Mouse (Mus musculus): ENCODE measurements around the gene Klk4. TPM values are rescaled to one million over a fixed set of nuclear protein-coding genes. Genes with fewer than 3 reads are reported as not detected.

Klk4 gene
- total and polyA plus RNA-seq, 3 experiments, result not detected

- Histone ChIP-seq H3K9me3 (replicated peaks; ENCODE audit: low read length) (no peaks in the 10 kb centered on the region), H3K27ac (ENCODE audit: insufficient read depth, low read depth) (no peak overlapping the region), H3K79me2 (replicated peaks; ENCODE audit: control insufficient read depth, extremely low read depth, insufficient read depth, poor library complexity, severe bottlenecking) (no peaks in the 10 kb centered on the region), H3K4me2 (ENCODE audit: insufficient read depth, low read depth, poor library complexity, severe bottlenecking) (no peak overlapping the region), H3K36me3 (replicated peaks in 1 of 2; ENCODE audit: control insufficient read depth in 1 of 2, insufficient read depth in 1 of 2, low read length in 1 of 2) (no peaks in the 10 kb centered on the region), H3K9ac (ENCODE audit: insufficient read depth, low read depth) (no peak overlapping the region), H3K4me1 (ENCODE audit: control insufficient read depth in 1 of 2, insufficient read depth in 2 of 2) (peaks cover 0 to 8% of the 10 kb centered on the region in 2 experiments; a peak in 2 of 4 replicates), H3K4me3 (replicated peaks in 1 of 3; ENCODE audit: low read depth in 2 of 3, low read length in 2 of 3, poor library complexity in 1 of 3) (no peak overlapping the region), H3K27me3 (replicated peaks) (peaks cover 78% of the 10 kb centered on the region)
- no peak for DNase-seq (ENCODE audit: extremely low read depth)
- dilution Hi-C loops (cut with MboI; ENCODE audit: extremely low pct_ligation_motif_present, extremely low pct_unique_long_range_greater_than_20kb, low sequenced_read_pairs), result no loop called here
- in situ Hi-C loops (cut with MboI; ENCODE audit: low pct_ligation_motif_present, low pct_unique_long_range_greater_than_20kb, low sequenced_read_pairs), result loop anchor here (5.0 kb wide), 1 partner anchor 40 kb away; the partner anchor contains the start of gene Klk4
- TF ChIP-seq ETS1 (conservative IDR thresholded peaks at IDR 0.05; ENCODE audit: low read depth, low read length), result no peak
- no peak for TF ChIP-seq SMC3 (IDR thresholded peaks at IDR 0.05; ENCODE audit: low read depth, low read length)
- no peak for TF ChIP-seq JUN (IDR thresholded peaks at IDR 0.05; ENCODE audit: insufficient read depth, low read depth, low read length)
- no peak for TF ChIP-seq POLR2A (IDR thresholded peaks at IDR 0.05; ENCODE audit: low read depth, low read length)
- TF ChIP-seq MAZ (IDR thresholded peaks at IDR 0.05; ENCODE audit: low read depth, low read length), result no peak
- TF ChIP-seq ELF1 (IDR thresholded peaks at IDR 0.05; ENCODE audit: low read depth, low read length), result no peak
- TF ChIP-seq NELFE (IDR thresholded peaks at IDR 0.05; ENCODE audit: low read depth, low read length), result no peak
- no peak for TF ChIP-seq EP300 (IDR thresholded peaks at IDR 0.05; ENCODE audit: low read length)
- no peak for TF ChIP-seq TCF12 (IDR thresholded peaks at IDR 0.05; ENCODE audit: low read depth, low read length)
- TF ChIP-seq HCFC1 (IDR thresholded peaks at IDR 0.05; ENCODE audit: low read depth, low read length), result no peak
- no peak for TF ChIP-seq E2F4 (IDR thresholded peaks at IDR 0.05; ENCODE audit: insufficient replicate concordance, low read depth, low read length)
Measured at GRCm38 (mm10) chr7:43921941-43922340, 41.0 kb downstream of the Klk4 start.

GRCm38 (mm10) chr7:43925985-43926384 lies 45.0 kb downstream of the Klk4 start:
- Histone ChIP-seq H3K36me3 (replicated peaks in 1 of 2; ENCODE audit: control insufficient read depth in 1 of 2, insufficient read depth in 1 of 2, low read length in 1 of 2) (no peaks in the 10 kb centered on the region), H3K79me2 (replicated peaks; ENCODE audit: control insufficient read depth, extremely low read depth, insufficient read depth, poor library complexity, severe bottlenecking) (no peaks in the 10 kb centered on the region), H3K27ac (ENCODE audit: insufficient read depth, low read depth) (no peak overlapping the region), H3K4me3 (replicated peaks in 1 of 3; ENCODE audit: low read depth in 2 of 3, low read length in 2 of 3, poor library complexity in 1 of 3) (no peak overlapping the region), H3K9me3 (replicated peaks; ENCODE audit: low read length) (no peaks in the 10 kb centered on the region), H3K9ac (ENCODE audit: insufficient read depth, low read depth) (no peak overlapping the region), H3K4me1 (ENCODE audit: control insufficient read depth in 1 of 2, insufficient read depth in 2 of 2) (no peaks in the 10 kb centered on the region), H3K27me3 (replicated peaks) (peaks cover 55% of the 10 kb centered on the region), H3K4me2 (ENCODE audit: insufficient read depth, low read depth, poor library complexity, severe bottlenecking) (no peak overlapping the region)
- DNase-seq (ENCODE audit: extremely low read depth), result peak; percentile 40
- peak; percentile 46 for TF ChIP-seq SMC3 (IDR thresholded peaks at IDR 0.05; ENCODE audit: low read depth, low read length)
- TF ChIP-seq MEF2A (IDR thresholded peaks at IDR 0.05; ENCODE audit: borderline replicate concordance, low read depth, low read length), result no peak
- TF ChIP-seq MYC (IDR thresholded peaks at IDR 0.05; ENCODE audit: low read depth, low read length), result no peak
- peak; percentile 22 for TF ChIP-seq RAD21 (IDR thresholded peaks at IDR 0.05; ENCODE audit: low read depth, low read length)
- no peak for TF ChIP-seq ZKSCAN1 (IDR thresholded peaks at IDR 0.05; ENCODE audit: borderline replicate concordance, low read depth, low read length)
- no peak for TF ChIP-seq ETS1 (conservative IDR thresholded peaks at IDR 0.05; ENCODE audit: low read depth, low read length)
- TF ChIP-seq TBP (conservative IDR thresholded peaks at IDR 0.05; ENCODE audit: low read depth, low read length), result no peak
- TF ChIP-seq ZNF384 (IDR thresholded peaks at IDR 0.05; ENCODE audit: low read depth, low read length), result no peak
- no peak for TF ChIP-seq SIN3A (IDR thresholded peaks at IDR 0.05; ENCODE audit: low read length)
- TF ChIP-seq HCFC1 (IDR thresholded peaks at IDR 0.05; ENCODE audit: low read depth, low read length), result no peak
- TF ChIP-seq KAT2A (IDR thresholded peaks at IDR 0.05; ENCODE audit: insufficient replicate concordance, low read length), result no peak
- no peak for TF ChIP-seq USF2 (conservative IDR thresholded peaks at IDR 0.05; ENCODE audit: low read depth, low read length)
- no peak for TF ChIP-seq GABPA (IDR thresholded peaks at IDR 0.05; ENCODE audit: insufficient replicate concordance, low read depth, low read length)
- peak; percentile 41 to 65; a peak in 3 of 4 replicates for TF ChIP-seq CTCF (conservative IDR thresholded peaks at IDR 0.05 in 1 of 2, IDR thresholded peaks at IDR 0.05 in 1 of 2; ENCODE audit: low read depth in 2 of 2, low read length in 2 of 2)
- no peak for TF ChIP-seq NRF1 (IDR thresholded peaks at IDR 0.05; ENCODE audit: low read depth, low read length)
- TF ChIP-seq MXI1 (IDR thresholded peaks at IDR 0.05; ENCODE audit: low read depth, low read length), result no peak
- dilution Hi-C loops (cut with MboI; ENCODE audit: extremely low pct_ligation_motif_present, extremely low pct_unique_long_range_greater_than_20kb, low sequenced_read_pairs), result no loop called here
- in situ Hi-C loops (cut with MboI; ENCODE audit: low pct_ligation_motif_present, low pct_unique_long_range_greater_than_20kb, low sequenced_read_pairs), result no loop called here
